In the genomic region with DNA sequence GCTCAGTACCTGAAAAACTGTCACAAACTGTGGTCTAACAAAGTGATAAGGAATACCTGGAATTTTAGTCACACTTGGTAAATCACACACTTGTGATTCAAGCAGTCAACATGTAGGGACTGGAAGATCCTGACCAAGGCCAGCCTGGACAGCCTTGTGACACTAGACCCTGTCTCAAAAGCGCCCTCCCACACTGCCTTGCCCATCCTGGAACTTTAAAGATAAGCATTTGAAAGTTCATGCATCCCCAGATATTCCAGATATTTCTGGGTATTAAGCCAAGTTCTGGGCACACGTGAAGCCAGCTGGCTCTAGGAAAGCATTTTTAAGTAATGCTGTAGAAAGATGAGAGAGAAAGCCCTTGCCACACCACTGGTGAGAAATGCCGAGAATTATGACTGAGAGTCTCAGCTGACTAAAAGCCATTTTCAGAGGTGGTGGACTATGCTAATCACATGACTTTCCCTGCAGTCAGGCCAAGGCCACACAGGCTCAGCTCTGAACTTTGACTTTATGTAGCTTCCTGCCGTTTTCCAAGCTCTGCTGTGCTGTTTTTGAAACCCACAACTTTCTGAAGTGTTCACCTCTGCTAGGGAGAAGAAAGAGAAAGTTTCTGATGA, we compare ENCODE assay signal across 11 mouse cellular contexts. TPM values are rescaled to one million over a fixed set of nuclear protein-coding genes. Genes with fewer than 3 reads are reported as not detected.
DNase-seq lines count a peak whose midpoint lies in the region; ATAC-seq and TF ChIP-seq lines count a peak whose summit lies in the region.
"Had no signal": no experiment of that assay in that cellular context is flagged by ENCODE, and none has a peak within 500 bp of the region (broad histone marks: within the 10 kb centered on the region; RNA-seq: fewer than 3 reads in every experiment).

No protein-coding gene starts in this region.

- no peaks in the 10 kb centered on the region for H3K27me3 ChIP-seq in heart, adult 2 months (ENCODE audit: control insufficient read depth, insufficient read depth, low read length)
- no peaks in the 10 kb centered on the region for H3K27me3 ChIP-seq in CH12.LX (replicated peaks)
- H3K27me3 ChIP-seq in lung, postnatal 0 days (replicated peaks; ENCODE audit: insufficient read depth, low read length) = no peaks in the 10 kb centered on the region
- H3K27me3 ChIP-seq in neural tube, embryonic 15.5 days (replicated peaks) = no peaks in the 10 kb centered on the region
- H3K27me3 ChIP-seq: midbrain, embryonic 12.5 days had no signal

- no peak for TF ChIP-seq POLR2A in heart, adult 2 months (IDR thresholded peaks at IDR 0.05; ENCODE audit: insufficient read depth, low read depth, low read length)
- TF ChIP-seq POLR2A in CH12.LX (IDR thresholded peaks at IDR 0.05; ENCODE audit: low read depth, low read length) = no peak

- H3K4me1 ChIP-seq in heart, adult 2 months (ENCODE audit: control insufficient read depth, insufficient read depth, low read length) = peaks cover 3% of the 10 kb centered on the region
- peaks cover 0 to 18% of the 10 kb centered on the region in 2 experiments; a peak in 2 of 4 replicates for H3K4me1 ChIP-seq in CH12.LX (ENCODE audit: control insufficient read depth in 1 of 2, insufficient read depth in 2 of 2)
- no peaks in the 10 kb centered on the region for H3K4me1 ChIP-seq in lung, postnatal 0 days (ENCODE audit: insufficient read depth, low read depth, low read length)
- H3K4me1 ChIP-seq in neural tube, embryonic 15.5 days = no peaks in the 10 kb centered on the region
- H3K4me1 ChIP-seq: midbrain, embryonic 12.5 days had no signal

- H3K79me2 ChIP-seq in heart, adult 2 months (replicated peaks; ENCODE audit: control insufficient read depth, insufficient read depth, low read length) = no peaks in the 10 kb centered on the region
- no peaks in the 10 kb centered on the region for H3K79me2 ChIP-seq in CH12.LX (replicated peaks; ENCODE audit: control insufficient read depth, extremely low read depth, insufficient read depth, poor library complexity, severe bottlenecking)

- H3K4me3 ChIP-seq in heart, adult 2 months = no peak overlapping the region
- H3K4me3 ChIP-seq in CH12.LX (replicated peaks in 1 of 3; ENCODE audit: low read depth in 2 of 3, low read length in 2 of 3, poor library complexity in 1 of 3) = no peak overlapping the region
- no peak overlapping the region for H3K4me3 ChIP-seq in lung, postnatal 0 days (ENCODE audit: low read depth, low read length)
- H3K4me3 ChIP-seq in neural tube, embryonic 15.5 days (replicated peaks) = no peak overlapping the region
- H3K4me3 ChIP-seq in layer of hippocampus, adult 2 months = no peak overlapping the region
- H3K4me3 ChIP-seq: left cerebral cortex, adult 2 months; midbrain, embryonic 12.5 days had no signal

- H3K4me2 ChIP-seq in CH12.LX (ENCODE audit: insufficient read depth, low read depth, poor library complexity, severe bottlenecking) = no peak overlapping the region
- no peak overlapping the region for H3K4me2 ChIP-seq in lung, postnatal 0 days (replicated peaks; ENCODE audit: low read depth, low read length)
- H3K4me2 ChIP-seq in neural tube, embryonic 15.5 days = no peak overlapping the region
- H3K4me2 ChIP-seq: midbrain, embryonic 12.5 days had no signal

- no peak overlapping the region for H3K9ac ChIP-seq in heart, adult 2 months (ENCODE audit: low read depth, low read length)
- H3K9ac ChIP-seq in CH12.LX (ENCODE audit: insufficient read depth, low read depth) = no peak overlapping the region
- no peak overlapping the region for H3K9ac ChIP-seq in lung, postnatal 0 days (replicated peaks; ENCODE audit: low read depth)
- no peak overlapping the region for H3K9ac ChIP-seq in neural tube, embryonic 15.5 days (replicated peaks)
- H3K9ac ChIP-seq: midbrain, embryonic 12.5 days had no signal

- no peaks in the 10 kb centered on the region for H3K9me3 ChIP-seq in CH12.LX (replicated peaks; ENCODE audit: low read length)
- no peaks in the 10 kb centered on the region for H3K9me3 ChIP-seq in lung, postnatal 0 days (ENCODE audit: low read length)
- no peaks in the 10 kb centered on the region for H3K9me3 ChIP-seq in neural tube, embryonic 15.5 days (replicated peaks)
- H3K9me3 ChIP-seq: midbrain, embryonic 12.5 days had no signal

- TF ChIP-seq CTCF in heart, adult 2 months (IDR thresholded peaks at IDR 0.05) = no peak
- no peak for TF ChIP-seq CTCF in CH12.LX (conservative IDR thresholded peaks at IDR 0.05 in 1 of 2, IDR thresholded peaks at IDR 0.05 in 1 of 2; ENCODE audit: low read depth in 2 of 2, low read length in 2 of 2)
- TF ChIP-seq CTCF in lung, postnatal 0 days (IDR thresholded peaks at IDR 0.05) = no peak
- TF ChIP-seq CTCF in layer of hippocampus, adult 2 months (conservative IDR thresholded peaks at IDR 0.05) = no peak

- WGBS in heart, adult 2 months = 28% methylated on average over 4 of the region's 4 CpGs
- 53% methylated on average over 4 of the region's 4 CpGs for WGBS in lung, postnatal 0 days
- 82% methylated on average over 4 of the region's 4 CpGs for WGBS in neural tube, embryonic 15.5 days

- DNase-seq in heart, adult 2 months = peak in 1 of 2 experiments; percentile 15
- DNase-seq in heart, postnatal 25 days (ENCODE audit: low spot score) = no peak
- DNase-seq in CH12.LX (ENCODE audit: extremely low read depth) = no peak
- DNase-seq in fibroblast of lung, adult 2 months (ENCODE audit: low read depth) = peak; percentile 81
- peak; percentile 75 for DNase-seq in lung, postnatal 0 days (ENCODE audit: low spot score)
- no peak for DNase-seq in layer of hippocampus, adult 2 months (ENCODE audit: low spot score in 2 of 2)
- no peak for DNase-seq in left cerebral cortex, adult 8-10 months (ENCODE audit: low spot score in 2 of 2)
- DNase-seq: cerebellum, postnatal 14 days had no signal

- TF ChIP-seq RAD21 in CH12.LX (IDR thresholded peaks at IDR 0.05; ENCODE audit: low read depth, low read length) = no peak

- ATAC-seq in lung, postnatal 0 days = peak; percentile 71
- no peak for ATAC-seq in neural tube, embryonic 15.5 days (ENCODE audit: low FRiP score)

- H3K27ac ChIP-seq in heart, adult 2 months = peak overlapping the region; percentile 34
- H3K27ac ChIP-seq in CH12.LX (ENCODE audit: insufficient read depth, low read depth) = no peak overlapping the region
- no peak overlapping the region for H3K27ac ChIP-seq in lung, postnatal 0 days (ENCODE audit: low read length)
- H3K27ac ChIP-seq in neural tube, embryonic 15.5 days (replicated peaks) = no peak overlapping the region
- no peak overlapping the region for H3K27ac ChIP-seq in layer of hippocampus, adult 2 months
- H3K27ac ChIP-seq: left cerebral cortex, adult 2 months; midbrain, embryonic 12.5 days had no signal

- dilution Hi-C loops in CH12.LX (cut with MboI; ENCODE audit: extremely low pct_ligation_motif_present, extremely low pct_unique_long_range_greater_than_20kb, low sequenced_read_pairs) = no loop called here

- no peak for TF ChIP-seq EP300 in heart, adult 2 months (IDR thresholded peaks at IDR 0.05; ENCODE audit: insufficient read depth, low read depth, low read length)
- no peak for TF ChIP-seq EP300 in CH12.LX (IDR thresholded peaks at IDR 0.05; ENCODE audit: low read length)
- no peak for TF ChIP-seq EP300 in lung, postnatal 0 days (IDR thresholded peaks at IDR 0.05)

- in situ Hi-C loops in CH12.LX (cut with MboI; ENCODE audit: low pct_ligation_motif_present, low pct_unique_long_range_greater_than_20kb, low sequenced_read_pairs) = loop anchor here (10.0 to 25.0 kb wide), 2 partner anchors 95 to 323 kb away; no protein-coding TSS in a partner anchor

- H3K36me3 ChIP-seq in heart, adult 2 months (ENCODE audit: control insufficient read depth, insufficient read depth, low read length) = no peaks in the 10 kb centered on the region
- no peaks in the 10 kb centered on the region for H3K36me3 ChIP-seq in CH12.LX (replicated peaks in 1 of 2; ENCODE audit: control insufficient read depth in 1 of 2, insufficient read depth in 1 of 2, low read length in 1 of 2)
- H3K36me3 ChIP-seq in lung, postnatal 0 days (ENCODE audit: insufficient read depth, low read length) = no peaks in the 10 kb centered on the region
- H3K36me3 ChIP-seq in neural tube, embryonic 15.5 days = no peaks in the 10 kb centered on the region
- H3K36me3 ChIP-seq: midbrain, embryonic 12.5 days had no signal

- intact Hi-C loops in heart, adult 2 months (cut with DNase I) = loop anchor here (5.0 kb wide), 1 partner anchor 403 kb away; no protein-coding TSS in a partner anchor
- intact Hi-C loops in heart, postnatal 25 days (cut with DNase I) = loop anchor here (5.0 kb wide), 1 partner anchor 103 kb away; no protein-coding TSS in a partner anchor

TF ChIP-seq in CH12.LX, 34 proteins besides CTCF, POLR2A, EP300 and RAD21:
- TF ChIP-seq ZNF384 (IDR thresholded peaks at IDR 0.05; ENCODE audit: low read depth, low read length) (no peak), MXI1 (IDR thresholded peaks at IDR 0.05; ENCODE audit: low read depth, low read length) (no peak), USF1 (IDR thresholded peaks at IDR 0.05; ENCODE audit: low read depth, low read length) (peak; percentile 26), BHLHE40 (IDR thresholded peaks at IDR 0.05; ENCODE audit: low read depth, low read length) (peak; percentile 35; the same call in 1 of the 2 replicates)

RNA-seq across cellular contexts. Expression of gene Rnf111, which starts 6.5 kb away (rescaled TPM):
- total RNA-seq in heart, adult 2 months (2021) = 10 to 100 TPM; 19.4 to 19.8 TPM
- polyA plus RNA-seq in heart, adult 2 months (2012; rRNA removed) = 25.2 and 25.7 TPM in 2 replicates
- total RNA-seq in heart, postnatal 25 days (2021) = 10 to 100 TPM; 18.4 to 21.2 TPM
- 10.4 and 10.8 TPM in 2 replicates for total RNA-seq in CH12.LX (2012; rRNA removed)
- total RNA-seq in CH12.LX (2014; rRNA removed) = 11.8 and 12.2 TPM in 2 replicates
- polyA plus RNA-seq in CH12.LX (2012; ENCODE audit: insufficient read length, low read depth) = 15.3 and 17.6 TPM in 2 replicates
- polyA plus RNA-seq in lung, postnatal 0 days (2015; fragmentation: Nextera tagmentation; extraction: Ambion mirVana) = 16.2 and 17.0 TPM in 2 replicates
- 27.9 and 28.8 TPM in 2 replicates for polyA plus RNA-seq in neural tube, embryonic 15.5 days (2015; fragmentation: Nextera tagmentation; extraction: Ambion mirVana)
- total RNA-seq in layer of hippocampus, adult 2 months (2021) = 10 to 100 TPM; 42.4 to 43.7 TPM
- 10 to 100 TPM; 38.3 to 41.4 (median 39.9) TPM for total RNA-seq in left cerebral cortex, adult 8-10 months (2022)

RNA-seq across cellular contexts. Expression of gene Sltm, which starts 32.5 kb away (rescaled TPM):
- total RNA-seq in heart, adult 2 months (2021) = 10 to 100 TPM; 20.9 to 21.9 TPM
- polyA plus RNA-seq in heart, adult 2 months (2012; rRNA removed) = 6.4 and 8.9 TPM in 2 replicates
- 10 to 100 TPM; 19.9 to 20.8 TPM for total RNA-seq in heart, postnatal 25 days (2021)
- total RNA-seq in CH12.LX (2012; rRNA removed) (37.6 and 42.5 TPM in 2 replicates), CH12.LX (2014; rRNA removed) (42.4 and 47.7 TPM in 2 replicates)
- polyA plus RNA-seq in CH12.LX (2012; ENCODE audit: insufficient read length, low read depth) = 94.5 and 104 TPM in 2 replicates
- 28.1 and 28.6 TPM in 2 replicates for polyA plus RNA-seq in lung, postnatal 0 days (2015; fragmentation: Nextera tagmentation; extraction: Ambion mirVana)
- 56.2 and 58.6 TPM in 2 replicates for polyA plus RNA-seq in neural tube, embryonic 15.5 days (2015; fragmentation: Nextera tagmentation; extraction: Ambion mirVana)
- total RNA-seq in layer of hippocampus, adult 2 months (2021) = 10 to 100 TPM; 53.0 to 60.1 TPM
- total RNA-seq in left cerebral cortex, adult 8-10 months (2022) = 10 to 100 TPM; 43.5 to 51.9 (median 49.4) TPM

Comparison
In these comparisons a context has a peak if more than half of its experiments do, and no peak if none do; other contexts are left out.
1. DNase-seq: peak in fibroblast of lung, adult 2 months (single experiment) and lung, postnatal 0 days (single experiment); none in heart, postnatal 25 days (single experiment), CH12.LX (single experiment), layer of hippocampus, adult 2 months (0 of 2) and left cerebral cortex, adult 8-10 months (0 of 2).